Comparison of ENCODE assay signal across 21 mouse cellular contexts in genomic region chr14:16293015-16293414, GRCm38 (mm10).
"Had no signal": no experiment of that assay in that cellular context is flagged by ENCODE, and none has a peak within 500 bp of the region (broad histone marks: within the 10 kb centered on the region; RNA-seq: fewer than 3 reads in every experiment).

No protein-coding gene starts in this region.

- H3K36me3 ChIP-seq: midbrain, embryonic 12.5 days had no signal

- H3K4me3 ChIP-seq: lung, embryonic 15.5 days; midbrain, embryonic 12.5 days; myocyte; neural tube, embryonic 13.5 days; neural tube, embryonic 15.5 days had no signal

- H3K9ac ChIP-seq: liver, postnatal 0 days; lung, embryonic 15.5 days; midbrain, embryonic 12.5 days; neural tube, embryonic 13.5 days; neural tube, embryonic 15.5 days had no signal

- H3K27me3 ChIP-seq: lung, embryonic 15.5 days; midbrain, embryonic 12.5 days; neural tube, embryonic 13.5 days; neural tube, embryonic 15.5 days had no signal

- H3K4me1 ChIP-seq: lung, embryonic 15.5 days; midbrain, embryonic 12.5 days had no signal

- DNase-seq: liver, postnatal 0 days; lung, adult 2 months; lung, postnatal 14 days; lung, postnatal 36 days; midbrain, embryonic 14.5 days; retina, postnatal 1 day; right cerebral cortex, adult 18-20 months; right cerebral cortex, postnatal 25 days; right cerebral cortex, postnatal 4 days; spleen, adult 18-20 months; thymus, adult 18-20 months; thymus, postnatal 14 days; thymus, postnatal 36 days had no signal

- ATAC-seq: liver, postnatal 0 days; lung, postnatal 0 days; midbrain, embryonic 16.5 days had no signal

- H3K27ac ChIP-seq: lung, embryonic 15.5 days; macrophage; midbrain, embryonic 12.5 days; neural tube, embryonic 13.5 days had no signal

- H3K4me2 ChIP-seq: lung, embryonic 15.5 days; midbrain, embryonic 12.5 days; neural tube, embryonic 13.5 days; neural tube, embryonic 15.5 days had no signal

- H3K9me3 ChIP-seq: lung, embryonic 15.5 days; midbrain, embryonic 12.5 days; neural tube, embryonic 13.5 days; neural tube, embryonic 15.5 days had no signal
